Mouse (Mus musculus): ENCODE measurements around the gene Slc46a2.

DNA sequence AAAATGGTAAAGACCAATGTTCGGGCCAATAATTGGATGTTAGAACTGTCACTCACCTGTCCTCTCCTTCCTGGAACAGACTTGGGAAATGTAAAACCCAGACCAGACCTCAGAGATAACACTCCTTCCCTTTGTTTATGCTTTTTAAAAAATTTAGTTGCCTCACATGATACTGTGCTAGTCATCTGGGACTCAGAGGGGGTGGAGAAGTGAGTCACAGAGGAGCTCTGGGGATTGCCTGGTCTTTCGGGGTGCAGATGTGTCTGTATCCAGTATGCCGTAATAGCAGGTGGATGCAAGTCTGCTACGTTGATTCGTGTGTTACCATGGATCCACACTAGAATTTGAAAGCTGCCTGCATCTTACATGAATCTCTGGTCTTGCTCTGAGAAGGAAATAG, 22.1 kb downstream of the Slc46a2 start:
- no peak for TF ChIP-seq POLR2A (IDR thresholded peaks at IDR 0.05; ENCODE audit: low read depth, low read length)
- no peak for TF ChIP-seq CTCF (conservative IDR thresholded peaks at IDR 0.05; ENCODE audit: insufficient read depth, insufficient read length, low read depth, low read length)

Measured in kidney, adult 2 months (tissue).